Mouse (Mus musculus) induced T-regulatory cell, adult 2 months (primary cell): ENCODE results near the gene Tldc2.

Source experiments
- DNase-seq: peaks from one replicate; pipeline ENCODE4 v3.0.0-alpha.2; 2012; ENCODE audit warnings: low read depth

The Tldc2 gene

GRCm38 (mm10) chr2:157063241-157063700 lies 23.6 kb upstream of the Tldc2 start:
- DNase-seq, result no peak

- no peak for DNase-seq
Observed at GRCm38 (mm10) chr2:157064136-157064535, 22.7 kb upstream of the Tldc2 start.

DNA sequence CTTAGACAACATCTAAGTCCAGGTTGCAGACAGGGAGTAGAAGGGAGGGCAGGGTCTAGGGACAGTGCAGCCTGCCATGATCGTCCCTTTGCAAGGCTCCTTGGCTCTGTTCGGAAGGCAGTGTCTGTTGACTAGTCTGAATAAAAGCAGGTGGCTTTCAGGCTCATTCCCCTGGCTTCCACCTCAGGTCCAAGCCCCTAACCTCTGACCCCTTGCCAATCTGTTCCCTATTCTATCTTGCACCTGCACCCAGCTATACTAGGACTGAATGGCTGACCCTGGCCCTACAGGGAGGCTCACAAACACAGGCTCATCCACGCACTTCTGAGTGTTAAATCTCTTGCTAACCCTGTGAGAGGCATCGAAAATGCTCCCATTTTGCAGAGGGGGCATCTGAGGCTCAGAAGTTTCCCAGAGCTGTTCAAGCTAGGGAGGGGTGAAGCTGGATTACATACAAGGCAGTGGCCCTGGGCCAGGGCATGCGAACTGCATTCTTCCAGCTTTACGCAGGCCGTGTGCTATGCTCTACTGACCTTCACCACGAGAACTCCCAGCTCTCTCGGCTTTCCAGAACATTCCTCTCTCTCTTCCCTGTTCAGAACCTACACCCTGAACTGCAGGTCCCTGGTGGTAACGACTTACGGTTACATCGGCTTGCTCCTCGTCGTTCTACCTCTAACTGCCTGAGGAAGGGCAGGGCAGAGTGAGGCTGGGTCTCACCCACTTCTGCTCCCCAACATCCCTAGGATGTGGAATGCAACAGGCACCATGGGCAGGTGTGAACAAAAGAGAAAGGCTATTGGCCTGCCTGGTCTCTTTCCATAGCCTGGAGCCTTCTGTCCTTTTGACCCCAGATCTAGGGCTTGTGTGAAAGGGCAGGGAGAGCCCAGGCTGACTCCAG lies 21.6 kb upstream of the Tldc2 start:
- DNase-seq, result no peak

DNA sequence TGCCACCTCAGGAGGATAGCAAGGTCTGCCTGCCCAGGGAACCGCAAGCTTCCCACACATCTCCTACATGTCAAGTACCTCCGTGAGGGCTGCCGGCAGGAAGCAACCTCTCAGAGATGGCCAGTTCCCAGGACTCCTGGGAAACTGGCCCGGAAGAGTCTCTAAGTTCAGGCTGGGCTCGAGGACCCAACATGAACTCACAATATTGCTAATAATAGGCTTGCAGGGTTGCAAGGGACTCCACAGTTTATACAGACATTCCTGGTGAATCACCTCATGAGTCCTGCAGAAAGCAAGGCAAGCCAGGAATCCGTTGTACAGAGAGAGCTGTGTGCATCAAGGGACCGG lies 21.0 kb upstream of the Tldc2 start:
- no peak for DNase-seq

DNA sequence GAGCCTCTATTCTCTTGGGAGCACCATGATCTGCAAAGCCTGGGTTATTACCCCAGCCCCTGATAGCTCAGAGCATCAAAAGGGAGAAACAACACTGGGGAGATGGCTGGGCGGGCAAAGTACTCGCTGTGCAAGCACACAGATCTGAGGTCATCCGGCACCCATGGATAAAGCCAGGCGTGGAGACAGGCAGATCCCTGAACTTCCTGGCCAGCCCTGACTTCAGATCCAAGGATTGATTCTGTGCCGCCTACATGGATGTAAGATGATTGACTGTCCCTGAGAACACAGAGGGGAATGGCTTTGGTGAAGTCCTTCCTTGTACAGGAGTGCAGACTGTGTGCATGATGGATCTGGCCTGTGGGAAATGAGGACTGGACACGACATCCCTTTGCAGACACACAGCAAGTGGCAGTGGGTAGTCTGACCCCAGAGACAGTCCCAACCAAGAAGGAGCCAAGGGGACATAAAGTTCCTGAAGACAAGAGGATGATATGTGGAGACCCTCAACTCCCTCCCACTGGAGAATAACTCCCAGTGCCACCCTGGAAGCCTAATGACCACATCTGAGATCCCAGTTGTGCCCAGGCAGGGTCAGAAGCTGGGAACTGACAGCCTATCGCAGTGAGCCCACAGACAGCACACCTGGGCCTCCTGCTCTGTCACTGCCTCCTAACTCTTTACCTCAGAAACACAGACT lies 20.0 kb upstream of the Tldc2 start:
- no peak for DNase-seq

- no peak for DNase-seq
Observed at GRCm38 (mm10) chr2:157068701-157069354, 18.0 kb upstream of the Tldc2 start.

- no peak for DNase-seq
Observed at GRCm38 (mm10) chr2:157069355-157069735, 17.5 kb upstream of the Tldc2 start.

GRCm38 (mm10) chr2:157069755-157070315 lies 17.0 kb upstream of the Tldc2 start:
- no peak for DNase-seq

- no peak for DNase-seq
Observed at GRCm38 (mm10) chr2:157070365-157070764, 16.5 kb upstream of the Tldc2 start.

DNA sequence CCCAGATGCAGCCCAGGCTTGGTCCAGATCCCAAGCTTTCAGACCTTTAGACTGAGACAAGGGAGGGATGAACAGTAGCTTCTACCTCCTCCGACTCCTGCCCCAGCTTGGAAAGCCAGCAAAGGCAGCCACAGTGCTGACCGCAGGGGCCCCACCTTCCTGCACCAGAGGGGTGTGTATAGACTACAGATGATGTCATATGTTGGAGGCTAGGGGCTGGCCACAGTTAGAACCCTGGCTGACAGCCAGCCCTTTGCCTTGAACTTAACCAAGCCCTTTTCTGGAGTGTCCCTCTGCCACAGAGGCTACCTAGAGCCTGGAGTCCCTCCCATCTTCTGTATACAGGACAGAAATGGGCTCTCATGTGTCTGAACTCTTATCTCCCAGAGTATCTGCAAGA lies 15.3 kb upstream of the Tldc2 start:
- DNase-seq, result peak; percentile 47

DNA sequence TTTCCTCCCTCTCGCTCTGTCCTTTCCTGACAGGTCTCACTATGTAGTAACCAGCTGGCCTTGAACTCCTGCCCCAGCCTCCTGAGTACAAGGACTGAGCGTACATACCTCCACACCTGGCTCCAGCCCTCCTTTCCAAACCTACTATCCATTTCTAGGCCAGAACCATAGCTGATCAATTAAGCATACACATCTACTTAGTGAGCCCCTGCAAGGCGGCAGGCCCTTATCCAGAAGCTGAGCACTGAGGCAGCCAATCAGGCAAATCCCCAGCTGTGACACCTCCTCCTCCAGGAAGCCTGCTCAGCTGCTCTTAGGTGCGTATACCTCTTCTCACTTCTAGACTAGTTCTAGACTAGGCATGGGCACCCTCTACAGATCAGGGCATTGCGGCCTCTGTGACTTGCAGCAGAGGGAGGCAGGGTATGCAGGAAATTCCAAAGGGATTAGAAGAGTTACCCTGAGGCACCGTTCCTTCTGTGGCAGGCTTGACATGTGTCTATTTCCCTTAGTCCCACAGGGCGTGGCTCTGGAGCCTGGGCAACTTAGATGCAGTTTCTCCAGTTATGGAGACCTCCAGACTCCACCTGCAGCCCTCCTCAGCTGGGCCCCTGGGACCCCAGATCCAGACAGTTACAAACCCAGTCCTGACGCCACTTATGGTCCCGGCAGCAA lies 14.4 kb upstream of the Tldc2 start:
- DNase-seq, result no peak

DNA sequence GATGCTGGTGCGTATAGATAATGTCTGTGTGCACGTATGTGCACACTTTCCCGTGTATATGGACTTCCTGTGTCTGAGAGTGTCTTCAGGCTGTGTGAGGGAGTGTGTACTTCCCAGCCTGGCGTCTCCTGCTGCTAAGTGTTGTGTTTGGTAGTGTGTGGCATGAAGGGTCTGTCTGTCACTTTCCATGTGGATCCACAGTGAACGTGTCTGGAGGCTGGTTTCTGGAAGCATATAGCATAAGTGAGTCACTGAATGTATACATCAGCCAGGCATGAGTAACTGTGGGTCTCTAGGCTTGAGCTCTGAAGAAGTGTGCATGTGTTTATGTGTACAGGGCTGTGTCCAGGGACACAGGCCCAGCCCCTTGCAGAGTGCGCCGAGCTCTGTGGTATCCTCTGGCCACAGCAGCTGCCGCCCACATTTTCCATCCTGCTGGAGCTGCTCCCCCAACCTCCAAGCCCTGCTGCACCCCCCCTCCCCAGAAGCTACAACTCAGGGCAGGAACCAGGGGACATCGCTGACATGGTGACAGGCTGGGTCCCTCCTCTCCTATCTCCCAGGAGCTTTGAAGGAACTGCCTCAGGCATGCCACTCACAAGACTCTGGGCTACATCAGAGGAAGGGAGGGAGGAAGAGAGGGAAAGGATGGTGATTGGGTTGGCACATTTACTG lies 13.3 kb upstream of the Tldc2 start:
- DNase-seq, result no peak

- no peak for DNase-seq
Observed at GRCm38 (mm10) chr2:157074186-157074724, 12.6 kb upstream of the Tldc2 start.

- no peak for DNase-seq
Observed at GRCm38 (mm10) chr2:157074772-157075171, 12.1 kb upstream of the Tldc2 start.

DNA sequence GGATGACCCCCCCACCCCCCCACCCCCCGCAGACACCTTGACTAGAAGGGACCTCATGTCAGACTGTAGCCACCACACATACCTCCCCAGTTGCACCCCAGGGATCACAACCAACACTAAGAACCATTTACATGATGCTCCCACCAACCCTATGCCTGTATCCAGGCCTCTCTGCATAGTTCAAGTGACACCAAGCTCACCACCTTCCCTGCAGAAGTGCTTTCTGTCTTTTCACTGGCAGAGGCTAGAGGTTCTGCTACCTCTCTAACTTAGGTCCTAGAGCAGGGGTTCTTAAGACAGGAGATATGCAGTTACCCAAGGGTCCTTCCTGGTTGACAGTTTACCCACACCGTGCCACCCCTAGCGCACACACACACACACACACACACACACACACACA lies 11.6 kb upstream of the Tldc2 start:
- no peak for DNase-seq

DNA sequence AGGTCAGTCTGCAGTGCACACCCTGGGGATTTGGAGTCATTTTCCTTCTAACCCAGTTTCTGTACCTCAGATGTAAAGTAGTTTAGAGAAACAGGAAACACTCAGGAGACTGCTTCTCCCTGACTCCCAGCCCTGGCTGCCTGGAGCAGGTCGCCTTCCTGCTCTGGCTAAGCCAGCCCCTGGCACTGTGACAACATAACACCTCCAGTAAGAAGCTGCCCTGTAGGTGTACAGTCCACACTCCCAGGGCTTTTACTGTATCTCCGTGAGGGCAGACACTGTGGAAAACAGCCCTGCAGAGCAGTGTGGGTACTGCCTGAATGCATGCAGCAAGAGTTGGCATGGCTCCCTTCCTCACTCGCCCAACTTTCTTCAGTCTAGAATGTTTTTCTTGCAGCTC lies 11.2 kb upstream of the Tldc2 start:
- DNase-seq, result no peak

DNA sequence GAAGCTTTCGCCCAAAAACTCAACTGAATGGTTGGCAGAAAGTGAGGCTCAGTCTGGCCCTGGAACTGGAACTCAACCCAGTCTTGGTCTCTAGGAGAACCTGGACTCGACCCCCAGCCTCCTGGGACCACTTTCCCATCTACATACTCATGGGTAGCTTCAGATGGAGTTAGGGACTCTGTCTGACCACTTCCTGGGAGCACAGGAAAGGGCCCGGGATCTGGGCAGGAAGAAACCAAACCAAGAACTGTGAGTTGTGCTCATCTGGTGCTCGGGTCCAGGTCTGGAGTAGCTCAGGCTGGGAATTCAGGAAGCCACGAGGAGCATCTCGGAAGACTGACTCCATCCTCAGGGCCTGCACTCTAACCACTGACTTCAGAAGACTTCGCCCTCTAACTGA lies 10.3 kb upstream of the Tldc2 start:
- DNase-seq, result no peak

GRCm38 (mm10) chr2:157077160-157077559 lies 9.7 kb upstream of the Tldc2 start:
- DNase-seq, result no peak

GRCm38 (mm10) chr2:157077641-157078058 lies 9.2 kb upstream of the Tldc2 start:
- no peak for DNase-seq

DNA sequence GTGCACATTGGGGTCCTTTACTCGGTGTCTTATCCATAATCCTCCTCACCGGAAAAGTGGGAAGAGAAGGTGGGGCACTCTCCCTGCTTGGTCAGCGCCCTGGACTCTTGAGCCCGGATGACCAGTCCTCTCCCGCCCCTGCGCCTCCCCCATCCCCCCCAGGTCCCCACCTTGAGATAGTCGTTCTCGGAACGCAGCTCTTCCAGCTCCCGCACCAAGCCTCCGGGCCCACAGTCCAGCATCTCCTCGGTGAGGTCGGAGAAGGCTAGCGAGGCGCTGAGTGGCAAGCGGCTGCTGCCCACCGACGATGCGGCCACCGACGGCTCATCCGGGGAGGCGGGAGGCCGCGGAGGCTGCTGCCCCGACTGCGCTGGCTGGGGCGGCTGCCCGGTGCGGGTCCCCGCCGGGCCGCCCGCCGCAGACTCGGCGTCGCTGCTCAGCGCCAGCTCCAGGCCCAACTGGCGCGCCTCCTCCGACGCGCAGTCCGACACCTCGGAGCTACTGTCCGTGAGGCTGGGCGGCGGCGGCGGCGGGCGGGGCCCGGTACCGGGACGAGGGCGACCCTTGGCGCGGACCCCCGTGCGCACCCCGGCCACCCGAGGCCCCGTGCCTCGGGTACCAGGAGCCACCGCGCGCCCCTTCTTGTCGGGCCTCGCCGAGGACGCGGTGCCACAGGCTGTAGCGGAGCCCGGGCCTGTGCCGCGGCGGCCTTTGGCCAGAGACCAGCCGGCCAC lies 8.6 kb upstream of the Tldc2 start:
- DNase-seq, result no peak
